Mouse (Mus musculus): ENCODE data around the gene Col11a1.

Col11a1 gene

GRCm38 (mm10) chr3:114029971-114030635 is at the start of gene Col11a1:
Col11a1 (plus strand) TSS chr3:114030540.
- in situ Hi-C loops (cut with MboI; ENCODE audit: unreplicated experiment in 2 of 2), result no loop called here

- in situ Hi-C loops (cut with MboI; ENCODE audit: unreplicated experiment in 2 of 2), result no loop called here
These were observed 39.4 kb upstream of the Col11a1 start for GRCm38 (mm10) chr3:113990936-113991335.

GRCm38 (mm10) chr3:114030886-114031285 is 546 bp downstream of the Col11a1 start:
- in situ Hi-C loops (cut with MboI; ENCODE audit: unreplicated experiment in 2 of 2), result no loop called here

- in situ Hi-C loops (cut with MboI; ENCODE audit: unreplicated experiment in 2 of 2), result no loop called here
These were observed 1.2 kb downstream of the Col11a1 start for GRCm38 (mm10) chr3:114031351-114032213.

GRCm38 (mm10) chr3:114032333-114032732 is 2.0 kb downstream of the Col11a1 start:
- in situ Hi-C loops (cut with MboI; ENCODE audit: unreplicated experiment in 2 of 2), result no loop called here

GRCm38 (mm10) chr3:114052406-114052805 is 22.1 kb downstream of the Col11a1 start:
- in situ Hi-C loops (cut with MboI; ENCODE audit: unreplicated experiment in 2 of 2), result no loop called here

- in situ Hi-C loops (cut with MboI; ENCODE audit: unreplicated experiment in 2 of 2), result no loop called here
These were observed 23.2 kb downstream of the Col11a1 start for GRCm38 (mm10) chr3:114053501-114053900.

- in situ Hi-C loops (cut with MboI; ENCODE audit: unreplicated experiment in 2 of 2), result no loop called here
These were observed 34.8 kb downstream of the Col11a1 start for GRCm38 (mm10) chr3:114065123-114065522.

GRCm38 (mm10) chr3:114065587-114065986 is 35.2 kb downstream of the Col11a1 start:
- in situ Hi-C loops (cut with MboI; ENCODE audit: unreplicated experiment in 2 of 2), result no loop called here

- in situ Hi-C loops (cut with MboI; ENCODE audit: unreplicated experiment in 2 of 2), result no loop called here
These were observed 69.0 kb downstream of the Col11a1 start for GRCm38 (mm10) chr3:114099335-114099734.

GRCm38 (mm10) chr3:114107099-114107498 is 76.8 kb downstream of the Col11a1 start:
- in situ Hi-C loops (cut with MboI; ENCODE audit: unreplicated experiment in 2 of 2), result loop anchor here (5.0 to 25.0 kb wide), 5 partner anchors 1430 to 1880 kb away; no protein-coding TSS in a partner anchor

- in situ Hi-C loops (cut with MboI; ENCODE audit: unreplicated experiment in 2 of 2), result no loop called here
These were observed 116.8 kb downstream of the Col11a1 start for GRCm38 (mm10) chr3:114147140-114147539.

GRCm38 (mm10) chr3:114197964-114198750 is 167.8 kb downstream of the Col11a1 start:
- in situ Hi-C loops (cut with MboI; ENCODE audit: unreplicated experiment in 2 of 2), result no loop called here

GRCm38 (mm10) chr3:114212255-114212654 is 181.9 kb downstream of the Col11a1 start:
- in situ Hi-C loops (cut with MboI; ENCODE audit: unreplicated experiment in 2 of 2), result no loop called here

GRCm38 (mm10) chr3:114216105-114216504 is 185.8 kb downstream of the Col11a1 start:
- in situ Hi-C loops (cut with MboI; ENCODE audit: unreplicated experiment in 2 of 2), result no loop called here

GRCm38 (mm10) chr3:114229501-114229900 is 199.2 kb downstream of the Col11a1 start:
- in situ Hi-C loops (cut with MboI; ENCODE audit: unreplicated experiment in 2 of 2), result no loop called here

Data from v-Abl transformed pro-B cells (cell line).